34 mouse cellular contexts compared by ENCODE assay signal in the genomic region with DNA sequence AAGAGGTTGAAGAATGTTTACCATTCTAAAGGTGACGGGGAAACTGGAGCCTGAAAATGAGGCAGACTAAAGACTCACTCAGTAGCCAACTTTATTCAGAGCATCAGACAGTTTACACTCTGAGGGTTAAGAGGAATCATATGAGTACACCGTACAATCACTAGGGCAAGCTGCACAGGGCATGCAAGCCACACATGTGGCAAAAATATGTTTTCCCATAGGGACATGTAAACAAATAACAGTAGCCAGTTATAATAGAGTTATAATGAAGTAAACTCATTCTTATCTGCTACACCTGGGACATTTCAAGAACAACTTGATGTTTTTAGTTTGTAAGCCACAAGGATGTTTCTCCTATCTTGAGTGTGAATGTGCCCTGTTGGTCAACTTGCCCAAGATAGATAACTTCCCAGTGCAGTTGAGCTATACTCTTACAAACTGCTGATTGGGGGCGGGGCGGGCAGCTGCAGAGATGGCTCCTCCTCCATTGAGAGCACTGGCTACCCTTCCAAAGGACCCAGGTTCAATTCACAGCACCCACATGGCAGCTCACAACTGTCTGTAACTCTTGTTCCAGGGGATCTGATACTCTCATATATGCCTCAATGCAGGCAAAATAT. TPM values are rescaled to one million over a fixed set of nuclear protein-coding genes. Genes with fewer than 3 reads are reported as not detected.
DNase-seq lines count a peak whose midpoint lies in the region; ATAC-seq and TF ChIP-seq lines count a peak whose summit lies in the region.
"Had no signal": no experiment of that assay in that cellular context is flagged by ENCODE, and none has a peak within 500 bp of the region (broad histone marks: within the 10 kb centered on the region; RNA-seq: fewer than 3 reads in every experiment).

No protein-coding gene starts in this region.

- peak; percentile 30; the same call in 1 of the 2 replicates for ATAC-seq in liver, embryonic 12.5 days
- peak; percentile 84 for ATAC-seq in megakaryocyte-erythroid progenitor cell, adult 5-6 weeks (replicated peaks; ENCODE audit: low FRiP score, low TSS enrichment, poor library complexity, severe bottlenecking)
- ATAC-seq: forebrain, embryonic 16.5 days had no signal

- no peak overlapping the region for H3K4me3 ChIP-seq in heart, embryonic 10.5 days
- H3K4me3 ChIP-seq in MEL (ENCODE audit: control insufficient read depth in 1 of 2, insufficient read depth in 1 of 2, low read depth in 2 of 2, low read length in 2 of 2), result no peak overlapping the region
- no peak overlapping the region for H3K4me3 ChIP-seq in liver, embryonic 12.5 days
- H3K4me3 ChIP-seq: embryonic facial prominence, embryonic 10.5 days; embryonic facial prominence, embryonic 13.5 days; erythroblast, embryonic 14.5 days; forebrain, embryonic 12.5 days; heart, embryonic 13.5 days; hindbrain, embryonic 12.5 days; hindbrain, embryonic 15.5 days had no signal

- H3K9me3 ChIP-seq in heart, embryonic 10.5 days, result no peaks in the 10 kb centered on the region
- H3K9me3 ChIP-seq in MEL (replicated peaks; ENCODE audit: insufficient read depth, low read length), result no peaks in the 10 kb centered on the region
- H3K9me3 ChIP-seq in liver, embryonic 12.5 days (replicated peaks), result no peaks in the 10 kb centered on the region
- H3K9me3 ChIP-seq: embryonic facial prominence, embryonic 10.5 days; embryonic facial prominence, embryonic 13.5 days; forebrain, embryonic 12.5 days; G1E; heart, embryonic 13.5 days; hindbrain, embryonic 12.5 days; hindbrain, embryonic 15.5 days had no signal

- H3K27me3 ChIP-seq in heart, embryonic 10.5 days (ENCODE audit: insufficient read depth, poor library complexity, severe bottlenecking), result no peaks in the 10 kb centered on the region; the same call in 1 of the 2 replicates
- peaks cover 1 to 3% of the 10 kb centered on the region in 2 experiments for H3K27me3 ChIP-seq in MEL (ENCODE audit: control insufficient read depth in 1 of 2, insufficient read depth in 2 of 2, low read length in 2 of 2)
- 0 out of 2 replicates have a peak, but pooled peaks cover 7% of the 10 kb centered on the region for H3K27me3 ChIP-seq in liver, embryonic 12.5 days (replicated peaks)
- H3K27me3 ChIP-seq: CH12.LX; embryonic facial prominence, embryonic 13.5 days; forebrain, embryonic 12.5 days; heart, embryonic 13.5 days; hindbrain, embryonic 12.5 days; hindbrain, embryonic 15.5 days had no signal

- TF ChIP-seq POLR2A in MEL (IDR thresholded peaks at IDR 0.05; ENCODE audit: control insufficient read depth in 1 of 2, insufficient read depth in 1 of 2, low read depth in 1 of 2, low read length in 2 of 2, poor library complexity in 1 of 2), result no peak

- peak; percentile 38 for DNase-seq in heart, embryonic 10.5 days (ENCODE audit: low spot score)
- DNase-seq in heart, adult 8-10 months (ENCODE audit: low spot score), result no peak
- DNase-seq in MEL (ENCODE audit: low read depth, low spot score), result peak; percentile 14
- DNase-seq in spleen, postnatal 10 days (ENCODE audit: low spot score in 2 of 2), result no peak
- DNase-seq in right cerebral cortex, postnatal 25 days, result no peak
- DNase-seq: adrenal gland, adult 2 months; adrenal gland, postnatal 14 days; B cell, adult 2 months; cerebellum, adult 11 months; cerebellum, adult 2 months; cerebellum, postnatal 10 days; cerebellum, postnatal 36 days; embryo, embryonic 11 days; gastrocnemius, postnatal 10 days; gastrocnemius, postnatal 36 days had no signal

- no peaks in the 10 kb centered on the region for H3K36me3 ChIP-seq in heart, embryonic 10.5 days
- no peaks in the 10 kb centered on the region for H3K36me3 ChIP-seq in MEL (ENCODE audit: control insufficient read depth in 1 of 2, insufficient read depth in 2 of 2, low read length in 2 of 2)
- H3K36me3 ChIP-seq in liver, embryonic 12.5 days, result no peaks in the 10 kb centered on the region
- H3K36me3 ChIP-seq: embryonic facial prominence, embryonic 10.5 days; embryonic facial prominence, embryonic 13.5 days; forebrain, embryonic 12.5 days; G1E; heart, embryonic 13.5 days; hindbrain, embryonic 12.5 days; hindbrain, embryonic 15.5 days had no signal

- TF ChIP-seq RAD21 in MEL (IDR thresholded peaks at IDR 0.05; ENCODE audit: low read depth, low read length), result no peak

- TF ChIP-seq EP300 in MEL (IDR thresholded peaks at IDR 0.05; ENCODE audit: low read depth in 1 of 2, low read length in 2 of 2), result peak in 1 of 2 experiments; percentile 43; a peak in 1 of 4 replicates

- no peak overlapping the region for H3K4me2 ChIP-seq in liver, embryonic 12.5 days
- H3K4me2 ChIP-seq: embryonic facial prominence, embryonic 13.5 days; forebrain, embryonic 12.5 days; heart, embryonic 13.5 days; hindbrain, embryonic 12.5 days; hindbrain, embryonic 15.5 days had no signal

- H3K27ac ChIP-seq in heart, embryonic 10.5 days, result no peak overlapping the region
- no peak overlapping the region for H3K27ac ChIP-seq in MEL (ENCODE audit: control insufficient read depth, low read depth, low read length)
- H3K27ac ChIP-seq in liver, embryonic 12.5 days, result no peak overlapping the region
- H3K27ac ChIP-seq: embryonic facial prominence, embryonic 10.5 days; embryonic facial prominence, embryonic 13.5 days; forebrain, embryonic 12.5 days; heart, embryonic 13.5 days; hindbrain, embryonic 12.5 days; hindbrain, embryonic 15.5 days had no signal

- H3K79me2 ChIP-seq in MEL (ENCODE audit: control insufficient read depth, insufficient read depth, low read length, poor library complexity), result no peaks in the 10 kb centered on the region

- H3K9ac ChIP-seq in MEL (ENCODE audit: control insufficient read depth, low read depth, low read length, poor library complexity, severe bottlenecking), result no peak overlapping the region
- no peak overlapping the region; the same call in 1 of the 2 replicates for H3K9ac ChIP-seq in liver, embryonic 12.5 days
- H3K9ac ChIP-seq: embryonic facial prominence, embryonic 13.5 days; forebrain, embryonic 12.5 days; heart, embryonic 13.5 days; hindbrain, embryonic 12.5 days; hindbrain, embryonic 15.5 days had no signal

- WGBS in heart, embryonic 10.5 days, result 91% methylated on average over 4 of the region's 4 CpGs
- WGBS in liver, embryonic 12.5 days (ENCODE audit: insufficient replicate concordance), result 68% methylated on average over 4 of the region's 4 CpGs

- H3K4me1 ChIP-seq in heart, embryonic 10.5 days, result no peaks in the 10 kb centered on the region
- no peaks in the 10 kb centered on the region for H3K4me1 ChIP-seq in MEL (ENCODE audit: control insufficient read depth in 1 of 2, insufficient read depth in 2 of 2, low read length in 2 of 2)
- no peaks in the 10 kb centered on the region for H3K4me1 ChIP-seq in liver, embryonic 12.5 days
- H3K4me1 ChIP-seq: embryonic facial prominence, embryonic 10.5 days; embryonic facial prominence, embryonic 13.5 days; forebrain, embryonic 12.5 days; heart, embryonic 13.5 days; hindbrain, embryonic 12.5 days; hindbrain, embryonic 15.5 days had no signal

- no peak for TF ChIP-seq CTCF in MEL (IDR thresholded peaks at IDR 0.05 in 2 of 3, conservative IDR thresholded peaks at IDR 0.05 in 1 of 3; ENCODE audit: control insufficient read depth in 1 of 3, insufficient read depth in 1 of 3, low read depth in 2 of 3, low read length in 3 of 3, poor library complexity in 1 of 3, severe bottlenecking in 1 of 3)

RNA-seq across cellular contexts. Expression of a gene that starts 8.4 kb away (rescaled TPM):
- polyA plus RNA-seq in heart, embryonic 10.5 days (2016; fragmentation: Nextera tagmentation; extraction: Ambion mirVana), result 0.11 TPM in 1 of 2 replicates, not detected in the other
- not detected for total RNA-seq in heart, adult 8-10 months (2022)
- not detected in 2 replicates for total RNA-seq in MEL (2012; rRNA removed)
- not detected for polyA plus RNA-seq in MEL (2012; ENCODE audit: insufficient read depth in 1 of 2, insufficient read length in 2 of 2, low read depth in 1 of 2, low replicate concordance in 2 of 2, missing spikeins in 1 of 2)
- polyA plus RNA-seq in liver, embryonic 12.5 days (2016; fragmentation: Nextera tagmentation; extraction: Ambion mirVana), result not detected in 2 replicates
- not detected in 2 replicates for total RNA-seq in megakaryocyte-erythroid progenitor cell, adult 5-6 weeks (2014; fragmentation: Nextera tagmentation)
- total RNA-seq in megakaryocyte-erythroid progenitor cell, adult 5-6 weeks (2017), result not detected in 2 replicates
- total RNA-seq: CH12.LX; G1E; gastrocnemius, adult 18-20 months; gastrocnemius, postnatal 36 days; granulocyte monocyte progenitor cell, adult 5-6 weeks; heart, postnatal 25 days; hematopoietic stem cell, adult 5-6 weeks had no signal
- polyA plus RNA-seq: embryonic facial prominence, embryonic 10.5 days; erythroblast, embryonic 14.5 days; forebrain, embryonic 12.5 days; G1E; heart, embryonic 13.5 days; hindbrain, embryonic 12.5 days had no signal

RNA-seq across cellular contexts. Expression of a gene that starts 23.0 kb away (rescaled TPM):
- 0.67 and 0.69 TPM in 2 replicates for polyA plus RNA-seq in heart, embryonic 10.5 days (2016; fragmentation: Nextera tagmentation; extraction: Ambion mirVana)
- total RNA-seq in heart, adult 8-10 months (2022), result 1 to 10 TPM; 1.9 to 2.8 (median 2.4) TPM
- total RNA-seq in MEL (2012; rRNA removed), result 2.7 and 3.2 TPM in 2 replicates
- 1 to 10 TPM in 1 of 2 experiments, not detected in 1; 3.3 TPM for polyA plus RNA-seq in MEL (2012; ENCODE audit: insufficient read depth in 1 of 2, insufficient read length in 2 of 2, low read depth in 1 of 2, low replicate concordance in 2 of 2, missing spikeins in 1 of 2)
- 0.48 and 0.54 TPM in 2 replicates for polyA plus RNA-seq in liver, embryonic 12.5 days (2016; fragmentation: Nextera tagmentation; extraction: Ambion mirVana)
- 6.9 and 11.3 TPM in 2 replicates for total RNA-seq in megakaryocyte-erythroid progenitor cell, adult 5-6 weeks (2014; fragmentation: Nextera tagmentation)
- total RNA-seq in megakaryocyte-erythroid progenitor cell, adult 5-6 weeks (2017), result 4.1 and 4.7 TPM in 2 replicates
- polyA plus RNA-seq: erythroblast, embryonic 14.5 days; G1E had no signal

RNA-seq across cellular contexts. Expression of a gene that starts 25.5 kb away (rescaled TPM):
- 0.34 and 0.60 TPM in 2 replicates for polyA plus RNA-seq in heart, embryonic 10.5 days (2016; fragmentation: Nextera tagmentation; extraction: Ambion mirVana)
- 1 to 10 TPM in 1 of 4 experiments, under 1 TPM in 3; 0.38 to 1.4 (median 0.95) TPM for total RNA-seq in heart, adult 8-10 months (2022)
- total RNA-seq in MEL (2012; rRNA removed), result not detected in 2 replicates
- not detected for polyA plus RNA-seq in MEL (2012; ENCODE audit: insufficient read depth in 1 of 2, insufficient read length in 2 of 2, low read depth in 1 of 2, low replicate concordance in 2 of 2, missing spikeins in 1 of 2)
- polyA plus RNA-seq in liver, embryonic 12.5 days (2016; fragmentation: Nextera tagmentation; extraction: Ambion mirVana), result 2.9 and 3.6 TPM in 2 replicates
- total RNA-seq in megakaryocyte-erythroid progenitor cell, adult 5-6 weeks (2014; fragmentation: Nextera tagmentation), result not detected in 2 replicates
- not detected in 2 replicates for total RNA-seq in megakaryocyte-erythroid progenitor cell, adult 5-6 weeks (2017)
- total RNA-seq: CH12.LX; G1E; gastrocnemius, adult 18-20 months; gastrocnemius, postnatal 10 days; gastrocnemius, postnatal 36 days; granulocyte monocyte progenitor cell, adult 5-6 weeks; hematopoietic stem cell, adult 5-6 weeks had no signal
- polyA plus RNA-seq: embryonic facial prominence, embryonic 13.5 days had no signal

RNA-seq across cellular contexts. Expression of a gene that starts 36.7 kb away (rescaled TPM):
- 3.4 and 3.7 TPM in 2 replicates for polyA plus RNA-seq in heart, embryonic 10.5 days (2016; fragmentation: Nextera tagmentation; extraction: Ambion mirVana)
- total RNA-seq in heart, adult 8-10 months (2022), result 1 to 10 TPM; 6.2 to 7.8 (median 7.0) TPM
- total RNA-seq in MEL (2012; rRNA removed), result 0.98 and 1.3 TPM in 2 replicates
- 1 to 10 TPM in 1 of 2 experiments, not detected in 1; 1.7 TPM for polyA plus RNA-seq in MEL (2012; ENCODE audit: insufficient read depth in 1 of 2, insufficient read length in 2 of 2, low read depth in 1 of 2, low replicate concordance in 2 of 2, missing spikeins in 1 of 2)
- polyA plus RNA-seq in liver, embryonic 12.5 days (2016; fragmentation: Nextera tagmentation; extraction: Ambion mirVana), result 0.73 and 1.1 TPM in 2 replicates
- 0.26 and 3.9 TPM in 2 replicates for total RNA-seq in megakaryocyte-erythroid progenitor cell, adult 5-6 weeks (2014; fragmentation: Nextera tagmentation)
- total RNA-seq in megakaryocyte-erythroid progenitor cell, adult 5-6 weeks (2017), result 1.4 and 2.3 TPM in 2 replicates
- polyA plus RNA-seq: erythroblast, embryonic 14.5 days had no signal

RNA-seq across cellular contexts. Expression of a gene that starts 38.7 kb away (rescaled TPM):
- not detected in 2 replicates for polyA plus RNA-seq in heart, embryonic 10.5 days (2016; fragmentation: Nextera tagmentation; extraction: Ambion mirVana)
- under 1 TPM in 1 of 4 experiments, not detected in 3; 0.81 TPM for total RNA-seq in heart, adult 8-10 months (2022)
- not detected in 2 replicates for total RNA-seq in MEL (2012; rRNA removed)
- polyA plus RNA-seq in MEL (2012; ENCODE audit: insufficient read depth in 1 of 2, insufficient read length in 2 of 2, low read depth in 1 of 2, low replicate concordance in 2 of 2, missing spikeins in 1 of 2), result not detected
- not detected in 2 replicates for polyA plus RNA-seq in liver, embryonic 12.5 days (2016; fragmentation: Nextera tagmentation; extraction: Ambion mirVana)
- not detected in 2 replicates for total RNA-seq in megakaryocyte-erythroid progenitor cell, adult 5-6 weeks (2014; fragmentation: Nextera tagmentation)
- total RNA-seq in megakaryocyte-erythroid progenitor cell, adult 5-6 weeks (2017), result not detected in 2 replicates
- total RNA-seq: adrenal gland, adult 2 months; adrenal gland, postnatal 14 days; adrenal gland, postnatal 4 days; CH12.LX; G1E; gastrocnemius, adult 18-20 months; gastrocnemius, postnatal 10 days; gastrocnemius, postnatal 36 days; granulocyte monocyte progenitor cell, adult 5-6 weeks; heart, postnatal 25 days; hematopoietic stem cell, adult 5-6 weeks had no signal
- polyA plus RNA-seq: adrenal gland, adult 2 months; cerebellum, adult 2 months; cortical plate, adult 2 months; embryonic facial prominence, embryonic 10.5 days; embryonic facial prominence, embryonic 13.5 days; erythroblast, embryonic 14.5 days; forebrain, embryonic 12.5 days; forebrain, embryonic 16.5 days; G1E; heart, embryonic 13.5 days; heart, embryonic 16.5 days; hindbrain, embryonic 12.5 days; hindbrain, embryonic 15.5 days had no signal

Comparison
In these comparisons a context has a peak if more than half of its experiments do, and no peak if none do; other contexts are left out.
1. DNase-seq: peak in heart, embryonic 10.5 days (single experiment) and MEL (single experiment); none in heart, adult 8-10 months (single experiment), spleen, postnatal 10 days (0 of 2) and right cerebral cortex, postnatal 25 days (single experiment).